In the genomic region with DNA sequence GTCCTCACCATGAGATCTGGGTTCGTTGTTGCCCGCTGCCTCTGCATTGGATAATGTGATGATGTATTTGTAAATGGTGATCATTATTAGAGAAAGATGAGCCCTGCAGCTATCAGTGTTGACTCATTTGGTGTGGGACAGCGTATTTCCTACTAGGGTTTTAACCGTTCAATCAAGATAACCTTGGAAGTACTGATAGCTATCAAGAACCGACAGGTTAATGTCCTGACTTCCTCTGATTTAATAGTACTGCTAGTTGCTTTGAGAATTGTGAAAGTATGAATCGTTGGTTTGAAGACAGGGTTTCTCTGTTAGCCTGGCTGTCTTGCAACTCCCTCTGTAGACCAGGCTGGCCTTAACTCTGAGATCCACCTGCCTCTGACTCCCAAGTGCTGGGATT, we compare ENCODE assay signal across 8 mouse cellular contexts. TPM values are rescaled to one million over a fixed set of nuclear protein-coding genes. Genes with fewer than 3 reads are reported as not detected.
A peak's percentile ranks its signal among the peaks of the same experiment; 100 is the strongest.
DNase-seq lines count a peak whose midpoint lies in the region; ATAC-seq lines count a peak whose summit lies in the region.

No protein-coding gene starts in this region.

- peak overlapping the region; percentile 68 for H3K4me3 ChIP-seq in heart, embryonic 10.5 days
- peak overlapping the region; percentile 86 for H3K4me3 ChIP-seq in forebrain, embryonic 16.5 days (replicated peaks; ENCODE audit: low read length)

- ATAC-seq in CD4-positive, CD25-positive, alpha-beta regulatory T cell, adult 4 months = peak; percentile 13
- ATAC-seq in forebrain, embryonic 16.5 days = no peak
- peak; percentile 13 for ATAC-seq in megakaryocyte, adult 5-6 weeks (ENCODE audit: poor library complexity, severe bottlenecking)

- 4% methylated on average over 6 of the region's 6 CpGs for WGBS in heart, embryonic 10.5 days
- WGBS in forebrain, embryonic 16.5 days = 2% methylated on average over 6 of the region's 6 CpGs

- peaks cover 51% of the 10 kb centered on the region for H3K36me3 ChIP-seq in heart, embryonic 10.5 days
- peaks cover 7% of the 10 kb centered on the region for H3K36me3 ChIP-seq in forebrain, embryonic 16.5 days (ENCODE audit: control insufficient read depth, insufficient read depth)

- no peaks in the 10 kb centered on the region for H3K9me3 ChIP-seq in heart, embryonic 10.5 days
- no peaks in the 10 kb centered on the region for H3K9me3 ChIP-seq in forebrain, embryonic 16.5 days (ENCODE audit: control insufficient read depth, low read length)

- DNase-seq in heart, embryonic 10.5 days (ENCODE audit: low spot score) = no peak
- no peak for DNase-seq in heart, adult 18-20 months
- no peak for DNase-seq in adipocyte (ENCODE audit: low spot score)
- DNase-seq in adrenal gland, adult 18-20 months (ENCODE audit: low spot score in 2 of 2) = no peak
- DNase-seq in urinary bladder, postnatal 14 days (ENCODE audit: low spot score) = no peak

- H3K27me3 ChIP-seq in heart, embryonic 10.5 days (ENCODE audit: insufficient read depth, poor library complexity, severe bottlenecking) = no peaks in the 10 kb centered on the region
- H3K27me3 ChIP-seq in forebrain, embryonic 16.5 days (replicated peaks; ENCODE audit: control insufficient read depth, insufficient read depth, low read length) = no peaks in the 10 kb centered on the region

- peak overlapping the region; percentile 89 for H3K27ac ChIP-seq in heart, embryonic 10.5 days
- H3K27ac ChIP-seq in forebrain, embryonic 16.5 days (ENCODE audit: low read length) = peak overlapping the region; percentile 84

- peak overlapping the region; percentile 78 for H3K9ac ChIP-seq in forebrain, embryonic 16.5 days (replicated peaks; ENCODE audit: low read depth, low read length)

- peak overlapping the region; percentile 81 for H3K4me2 ChIP-seq in forebrain, embryonic 16.5 days (ENCODE audit: low read length)

- H3K4me1 ChIP-seq in heart, embryonic 10.5 days = peaks cover 25% of the 10 kb centered on the region
- peaks cover 22% of the 10 kb centered on the region for H3K4me1 ChIP-seq in forebrain, embryonic 16.5 days (replicated peaks; ENCODE audit: control insufficient read depth, insufficient read depth, low read length)

RNA-seq across cellular contexts. Expression of gene Timm8b, which starts 0.6 kb away (rescaled TPM):
- polyA plus RNA-seq in heart, embryonic 10.5 days (2016; fragmentation: Nextera tagmentation; extraction: Ambion mirVana) = 288 and 294 TPM in 2 replicates
- total RNA-seq in heart, adult 18-20 months (2021) = 100 to 1,000 TPM; 270 to 292 TPM
- polyA plus RNA-seq in CD4-positive, CD25-positive, alpha-beta regulatory T cell, adult 4 months (2017; shearing (Covaris generic)) = 100 to 1,000 TPM in 1 of 2 experiments, 10 to 100 TPM in 1; 82.9 to 101 TPM
- polyA plus RNA-seq in forebrain, embryonic 16.5 days (2015; fragmentation: Nextera tagmentation; extraction: Ambion mirVana) = 308 and 327 TPM in 2 replicates
- 78.7 and 89.2 TPM in 2 replicates for total RNA-seq in megakaryocyte, adult 5-6 weeks (2015)
- 163 and 189 TPM in 2 replicates for total RNA-seq in megakaryocyte, adult 5-6 weeks (2017)
- total RNA-seq in adrenal gland, adult 18-20 months (2021) = 100 to 1,000 TPM; 210 to 223 TPM

RNA-seq across cellular contexts. Expression of gene Sdhd, which starts 0.7 kb away (rescaled TPM):
- polyA plus RNA-seq in heart, embryonic 10.5 days (2016; fragmentation: Nextera tagmentation; extraction: Ambion mirVana) = 552 and 673 TPM in 2 replicates
- 100 to 1,000 TPM; 697 to 709 TPM for total RNA-seq in heart, adult 18-20 months (2021)
- 100 to 1,000 TPM; 152 to 183 TPM for polyA plus RNA-seq in CD4-positive, CD25-positive, alpha-beta regulatory T cell, adult 4 months (2017; shearing (Covaris generic))
- polyA plus RNA-seq in forebrain, embryonic 16.5 days (2015; fragmentation: Nextera tagmentation; extraction: Ambion mirVana) = 205 and 215 TPM in 2 replicates
- total RNA-seq in megakaryocyte, adult 5-6 weeks (2015) = 165 and 185 TPM in 2 replicates
- 130 and 132 TPM in 2 replicates for total RNA-seq in megakaryocyte, adult 5-6 weeks (2017)
- total RNA-seq in adrenal gland, adult 18-20 months (2021) = 100 to 1,000 TPM; 260 to 414 TPM

RNA-seq across cellular contexts. Expression of gene Pih1d2, which starts 12.8 kb away (rescaled TPM):
- polyA plus RNA-seq in heart, embryonic 10.5 days (2016; fragmentation: Nextera tagmentation; extraction: Ambion mirVana) = 3.4 and 5.3 TPM in 2 replicates
- under 1 TPM; 0.20 to 0.95 TPM for total RNA-seq in heart, adult 18-20 months (2021)
- under 1 TPM; 0.38 to 0.56 TPM for polyA plus RNA-seq in CD4-positive, CD25-positive, alpha-beta regulatory T cell, adult 4 months (2017; shearing (Covaris generic))
- polyA plus RNA-seq in forebrain, embryonic 16.5 days (2015; fragmentation: Nextera tagmentation; extraction: Ambion mirVana) = 2.7 and 4.1 TPM in 2 replicates
- 0.48 TPM in 1 of 2 replicates, not detected in the other for total RNA-seq in megakaryocyte, adult 5-6 weeks (2015)
- 0.40 TPM in 1 of 2 replicates, not detected in the other for total RNA-seq in megakaryocyte, adult 5-6 weeks (2017)
- 1 to 10 TPM; 1.2 to 2.1 TPM for total RNA-seq in adrenal gland, adult 18-20 months (2021)

RNA-seq across cellular contexts. Expression of gene Nkapd1, which starts 12.9 kb away (rescaled TPM):
- 14.8 and 20.8 TPM in 2 replicates for polyA plus RNA-seq in heart, embryonic 10.5 days (2016; fragmentation: Nextera tagmentation; extraction: Ambion mirVana)
- total RNA-seq in heart, adult 18-20 months (2021) = 10 to 100 TPM; 11.6 to 14.2 TPM
- polyA plus RNA-seq in CD4-positive, CD25-positive, alpha-beta regulatory T cell, adult 4 months (2017; shearing (Covaris generic)) = 10 to 100 TPM; 15.1 to 17.0 TPM
- polyA plus RNA-seq in forebrain, embryonic 16.5 days (2015; fragmentation: Nextera tagmentation; extraction: Ambion mirVana) = 19.7 and 20.6 TPM in 2 replicates
- 19.6 and 26.2 TPM in 2 replicates for total RNA-seq in megakaryocyte, adult 5-6 weeks (2015)
- 22.4 and 25.3 TPM in 2 replicates for total RNA-seq in megakaryocyte, adult 5-6 weeks (2017)
- 10 to 100 TPM; 24.5 to 25.6 TPM for total RNA-seq in adrenal gland, adult 18-20 months (2021)

RNA-seq across cellular contexts. Expression of gene Tex12, which starts 43.2 kb away (rescaled TPM):
- polyA plus RNA-seq in heart, embryonic 10.5 days (2016; fragmentation: Nextera tagmentation; extraction: Ambion mirVana) = 0.25 TPM in 1 of 2 replicates, not detected in the other
- total RNA-seq in heart, adult 18-20 months (2021) = not detected
- polyA plus RNA-seq in CD4-positive, CD25-positive, alpha-beta regulatory T cell, adult 4 months (2017; shearing (Covaris generic)) = not detected
- polyA plus RNA-seq in forebrain, embryonic 16.5 days (2015; fragmentation: Nextera tagmentation; extraction: Ambion mirVana) = not detected in 2 replicates
- not detected in 2 replicates for total RNA-seq in megakaryocyte, adult 5-6 weeks (2015)
- total RNA-seq in megakaryocyte, adult 5-6 weeks (2017) = not detected in 2 replicates
- not detected for total RNA-seq in adrenal gland, adult 18-20 months (2021)
